Mouse (Mus musculus) midbrain, postnatal 0 days (tissue): ENCODE data around the gene Bsn. TPM values are rescaled to one million over a fixed set of nuclear protein-coding genes. Genes with fewer than 3 reads are reported as not detected.

Experiments
- ATAC-seq: fragments of 200-750 bp; cut with Nextera tagmentation; 2 replicates; pipeline ENCODE4 v1.8.0; 2017; ENCODE audit warnings: moderate number of reproducible peaks, mild to moderate bottlenecking, moderate TSS enrichment, moderate library complexity; ENCODE audit not compliant: low FRiP score
- DNase-seq: peaks from one replicate; pipeline ENCODE4 v3.0.0-alpha.2; 2015; ENCODE audit warnings: low spot score
- H3K27ac ChIP-seq: fragments of 300-500 bp; sonication (generic); 2 replicates; pipeline ENCODE4 v1.5.1; 2014; ENCODE audit warnings: low read depth, mild to moderate bottlenecking, low read length, mixed read lengths
- H3K27me3 ChIP-seq: fragments of 300-500 bp; sonication (generic); 2 replicates; pipeline ENCODE4 v1.6.1; 2014; ENCODE audit warnings: low read length, control low read depth, mixed read lengths; ENCODE audit not compliant: insufficient read depth
- H3K36me3 ChIP-seq: fragments of 300-500 bp; sonication (generic); 2 replicates; pipeline ENCODE4 v1.6.1; 2014; ENCODE audit warnings: low read length, control low read depth, mixed read lengths; ENCODE audit not compliant: insufficient read depth
- H3K4me1 ChIP-seq: fragments of 300-500 bp; sonication (generic); 2 replicates; pipeline ENCODE4 v1.6.1; 2014; ENCODE audit warnings: mild to moderate bottlenecking, control low read depth, antibody characterized with exemption, low read length, mixed read lengths; ENCODE audit not compliant: insufficient read depth
- H3K4me2 ChIP-seq: fragments of 300-500 bp; sonication (generic); 2 replicates; pipeline ENCODE4 v1.6.1; 2014; ENCODE audit warnings: low read depth, mild to moderate bottlenecking, low read length, mixed read lengths; ENCODE audit not compliant: poor library complexity, severe bottlenecking
- H3K4me3 ChIP-seq: fragments of 300-500 bp; sonication (generic); 2 replicates; pipeline ENCODE4 v1.5.1; 2014; ENCODE audit warnings: low read depth, mild to moderate bottlenecking, low read length, moderate library complexity
- H3K9ac ChIP-seq: fragments of 300-500 bp; sonication (generic); replicated peaks from 2 replicates; pipeline ENCODE4 v1.6.1; 2014; ENCODE audit warnings: mild to moderate bottlenecking, low read length, moderate library complexity, mixed read lengths; ENCODE audit not compliant: poor library complexity, severe bottlenecking
- H3K9me3 ChIP-seq: fragments of 300-500 bp; sonication (generic); 2 replicates; pipeline ENCODE4 v1.6.1; 2016; ENCODE audit warnings: low read length, control low read depth
- CTCF ChIP-seq: IDR thresholded peaks from 2 replicates; pipeline ENCODE4 v1.5.1; 2016; ENCODE audit warnings: antibody characterized with exemption, mild to moderate bottlenecking
- WGBS: fragments of 180-500 bp; shearing (Covaris S2); extraction: QIAGEN DNeasy Blood & Tissue Kit; methylation state at CpG from one replicate; pipeline ENCODE4 v1.1.7; 2014; 5-methylcytosine and 5-hydroxymethylcytosine counted together
- microRNA-seq: library from miRNA; unstranded; fragments of <30 nt; microRNA quantifications from one replicate; pipeline ENCODE4, GENCODE M21; 2016; ENCODE audit warnings: borderline number of aligned reads
- polyA plus RNA-seq: library from polyadenylated mRNA; unstranded; fragments of >200 nt; fragmentation: Nextera tagmentation; extraction: Ambion mirVana; gene quantifications from 2 replicates; pipeline ENCODE4 v1.2.1, GENCODE M21; 2015
- total RNA-seq: library from RNA; depleted of rRNA; stranded (reverse); fragments of >200 nt; gene quantifications from 2 replicates; pipeline ENCODE4 v1.2.3, GENCODE M21; 2014; rRNA removed

Bsn gene
- total and polyA plus RNA-seq, 2 experiments from 2014 or later, result 7.7 to 60.6 TPM

DNA sequence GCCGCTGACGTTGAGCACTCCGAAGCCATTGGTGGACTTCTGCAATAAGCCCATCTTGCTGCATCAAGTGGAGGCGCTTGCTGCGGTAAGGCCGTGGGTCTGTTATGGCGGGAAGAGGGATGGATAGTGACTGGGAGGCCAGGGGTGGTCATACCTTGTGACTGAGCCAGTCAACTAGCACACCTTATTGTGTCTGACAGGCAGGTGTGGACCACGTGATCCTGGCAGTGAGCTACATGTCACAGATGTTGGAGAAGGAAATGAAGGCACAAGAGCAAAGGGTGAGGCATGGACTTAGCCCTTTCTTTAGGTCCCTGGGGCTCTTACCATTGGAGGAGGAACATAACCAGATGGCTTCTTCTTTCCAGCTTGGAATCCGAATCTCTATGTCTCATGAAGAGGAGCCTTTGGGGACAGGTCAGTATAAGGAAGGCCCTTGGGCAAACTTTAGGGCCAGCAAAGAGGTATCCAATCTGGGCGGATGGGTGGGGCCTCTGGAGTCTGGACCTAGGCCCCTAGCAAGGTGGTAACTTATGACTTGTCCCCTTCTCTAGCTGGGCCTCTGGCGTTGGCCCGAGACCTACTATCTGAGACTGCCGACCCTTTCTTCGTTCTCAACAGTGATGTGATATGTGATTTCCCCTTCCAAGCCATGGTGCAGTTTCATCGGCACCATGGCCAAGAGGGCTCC is 140.5 kb downstream of the Bsn start:
- H3K9ac ChIP-seq, result peak overlapping the region; percentile 74
- ATAC-seq (peak; percentile 32), DNase-seq (no peak)
- WGBS, result 43% methylated on average over 15 of the region's 15 CpGs
- peaks cover 44% of the 10 kb centered on the region for H3K36me3 ChIP-seq
- peak overlapping the region; percentile 95 for H3K4me2 ChIP-seq
- H3K27me3 ChIP-seq, result no peaks in the 10 kb centered on the region
- no peak for TF ChIP-seq CTCF
- peaks cover 7% of the 10 kb centered on the region; the same call in 1 of the 2 replicates for H3K4me1 ChIP-seq
- peak overlapping the region; percentile 71 for H3K27ac ChIP-seq
- peak overlapping the region; percentile 70 for H3K4me3 ChIP-seq
- no peaks in the 10 kb centered on the region for H3K9me3 ChIP-seq

DNA sequence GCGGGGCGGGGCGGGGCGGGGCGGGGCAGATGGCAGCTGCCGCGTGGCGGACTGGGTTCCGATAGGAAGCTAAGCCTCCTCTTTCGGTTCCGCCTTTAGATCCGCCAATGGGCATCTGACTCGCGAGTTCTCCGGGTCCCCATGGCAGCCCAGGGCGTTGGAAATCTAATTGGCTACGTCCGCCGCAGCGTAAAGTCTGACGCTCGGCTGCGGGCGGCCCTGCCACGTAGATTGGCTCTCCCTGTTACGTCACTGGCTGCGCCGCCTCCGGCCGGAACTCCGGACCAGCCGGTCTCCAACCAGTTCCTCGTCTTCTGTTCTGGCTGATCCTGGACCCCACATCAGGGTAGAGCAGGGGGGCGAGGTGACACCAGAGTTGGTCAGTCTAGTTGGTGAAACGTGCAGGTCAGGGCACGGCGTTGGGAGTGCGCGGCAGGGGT is 141.1 kb downstream of the Bsn start, which contains the start of gene Gmppb:
Gmppb (plus strand) TSS at position 227 of the 440 bp plus-strand sequence.
- Histone ChIP-seq H3K27ac (peak within 1 kb of the TSS; percentile 71), H3K9ac (peak within 1 kb of the TSS; percentile 74), H3K4me3 (peak within 1 kb of the TSS; percentile 70), H3K4me1 (peaks cover 7% of the 10 kb centered on the region; the same call in 1 of the 2 replicates), H3K27me3 (no peaks in the 10 kb centered on the region), H3K4me2 (peak within 1 kb of the TSS; percentile 95), H3K9me3 (no peaks in the 10 kb centered on the region), H3K36me3 (peaks cover 40% of the 10 kb centered on the region)
- no peak for TF ChIP-seq CTCF
- peak; percentile 90 for ATAC-seq
- under 1% methylated on average over 39 of the region's 39 CpGs for WGBS
- peak; percentile 98 for DNase-seq

DNA sequence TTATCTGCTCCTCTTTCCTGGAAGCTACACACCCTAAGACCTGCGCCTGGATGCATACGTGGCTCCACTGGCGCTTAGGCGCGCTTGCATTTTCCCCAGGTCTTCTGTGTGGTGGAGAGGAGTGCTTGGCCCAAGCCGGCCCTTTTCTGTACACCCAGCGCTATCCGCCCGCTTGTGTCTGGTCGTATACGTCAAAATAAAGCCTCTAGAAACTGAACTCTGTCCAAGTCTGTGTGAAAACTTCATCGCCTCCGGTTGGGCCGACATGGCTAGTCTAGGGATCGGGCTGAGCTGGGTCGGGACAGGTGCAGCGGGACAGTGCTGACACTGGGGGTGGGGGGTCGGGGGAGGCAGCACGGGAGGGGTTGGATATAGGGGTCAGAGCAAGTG is 141.6 kb downstream of the Bsn start:
- H3K9me3 ChIP-seq, result no peaks in the 10 kb centered on the region
- peaks cover 7% of the 10 kb centered on the region; the same call in 1 of the 2 replicates for H3K4me1 ChIP-seq
- peak overlapping the region; percentile 95 for H3K4me2 ChIP-seq
- peaks cover 37% of the 10 kb centered on the region for H3K36me3 ChIP-seq
- TF ChIP-seq CTCF, result no peak
- ATAC-seq, result peak; percentile 44; the same call in 1 of the 2 replicates
- WGBS, result 1% methylated on average over 19 of the region's 19 CpGs
- H3K4me3 ChIP-seq, result peak overlapping the region; percentile 70
- H3K27me3 ChIP-seq, result no peaks in the 10 kb centered on the region
- DNase-seq, result no peak
- H3K9ac ChIP-seq, result peak overlapping the region; percentile 74
- no peak overlapping the region for H3K27ac ChIP-seq

DNA sequence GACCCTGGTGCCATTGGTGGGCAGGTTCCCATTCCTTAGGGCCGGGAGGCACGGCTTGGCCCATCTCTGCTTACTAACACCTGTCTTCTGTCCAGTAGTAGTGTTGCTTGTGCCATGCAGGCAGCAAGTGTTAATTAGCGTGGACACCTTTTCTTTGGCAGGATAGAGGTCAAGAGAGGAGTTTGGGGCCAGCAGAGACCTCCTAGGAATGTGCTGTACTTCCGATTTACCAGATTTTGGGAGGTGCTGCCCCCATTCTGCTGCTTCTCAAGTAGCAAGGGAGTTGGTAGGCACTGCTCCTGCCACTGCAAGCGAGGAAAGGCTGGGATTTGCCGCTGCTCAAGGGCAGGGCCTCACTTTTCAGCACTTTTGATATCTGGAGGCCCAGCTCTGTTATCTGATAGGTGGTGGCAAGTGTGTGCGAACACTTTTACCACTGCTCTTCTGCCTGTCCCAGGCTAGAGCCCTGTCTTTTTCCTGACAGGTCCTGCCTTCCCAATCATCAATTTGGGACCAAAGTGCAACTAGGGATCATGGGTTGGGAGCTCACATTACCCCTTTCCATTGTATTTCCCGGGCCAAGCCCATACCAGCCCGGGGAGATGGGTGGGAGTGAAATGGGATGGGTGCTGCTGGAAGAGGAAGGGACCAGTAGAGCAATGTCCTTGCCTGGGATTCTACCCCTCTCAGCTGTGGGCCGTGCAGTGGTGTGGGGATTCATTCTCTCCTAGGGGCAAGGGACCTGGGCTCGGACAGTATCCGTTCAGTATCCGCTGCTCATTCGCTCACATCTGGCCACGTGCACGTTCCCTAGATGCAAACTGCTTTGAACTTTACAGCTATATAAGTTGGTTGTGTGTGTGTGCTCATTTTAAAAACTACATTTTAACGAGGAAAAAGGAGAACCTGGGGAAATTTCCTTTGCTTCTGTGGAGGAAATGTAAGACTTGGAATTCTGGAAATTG is 142.3 kb downstream of the Bsn start:
- no peak for DNase-seq
- TF ChIP-seq CTCF, result no peak
- Histone ChIP-seq H3K36me3 (peaks cover 42% of the 10 kb centered on the region), H3K4me3 (peak overlapping the region; percentile 70; the same call in 1 of the 2 replicates), H3K27me3 (no peaks in the 10 kb centered on the region), H3K27ac (no peak overlapping the region), H3K9ac (peak overlapping the region; percentile 74; the same call in 1 of the 2 replicates), H3K4me2 (peak overlapping the region; percentile 95), H3K9me3 (no peaks in the 10 kb centered on the region), H3K4me1 (peaks cover 7% of the 10 kb centered on the region; the same call in 1 of the 2 replicates)
- 48% methylated on average over 17 of the region's 17 CpGs for WGBS
- no peak for ATAC-seq

DNA sequence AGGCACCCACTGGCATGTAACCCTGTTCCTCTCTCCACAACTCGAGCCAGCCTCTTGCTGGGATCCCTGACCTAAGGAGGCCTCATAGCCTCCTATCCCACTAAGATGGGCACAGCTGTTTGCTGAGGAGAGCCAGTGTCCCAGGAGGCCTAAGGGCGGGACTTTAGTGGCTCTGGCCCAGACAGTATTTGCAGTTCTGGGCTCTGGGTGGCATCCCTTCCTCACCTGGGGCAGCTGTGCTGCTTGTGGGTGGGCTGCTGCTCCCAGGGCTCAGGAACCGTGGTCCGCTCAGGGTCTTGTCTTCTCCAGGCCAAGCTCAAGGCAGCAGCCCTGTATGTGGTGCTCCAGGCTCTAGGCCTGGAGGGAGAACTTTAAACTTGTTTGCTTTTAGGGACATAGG is 143.6 kb downstream of the Bsn start:
- TF ChIP-seq CTCF, result no peak
- no peak for ATAC-seq
- 94% methylated on average over 4 of the region's 4 CpGs for WGBS
- H3K27me3 ChIP-seq, result no peaks in the 10 kb centered on the region
- H3K36me3 ChIP-seq, result peaks cover 50% of the 10 kb centered on the region
- no peak for DNase-seq
- H3K4me3 ChIP-seq, result no peak overlapping the region
- H3K27ac ChIP-seq, result no peak overlapping the region
- H3K4me1 ChIP-seq, result peaks cover 7% of the 10 kb centered on the region; the same call in 1 of the 2 replicates
- no peak overlapping the region for H3K4me2 ChIP-seq
- no peak overlapping the region for H3K9ac ChIP-seq
- no peaks in the 10 kb centered on the region for H3K9me3 ChIP-seq

Small RNAs within 50 kb of the gene (microRNA-seq; reads per million reads assigned to microRNA genes)
- gene Gm47303, result not detected
- not detected for gene Mir7088

Other genes starting within 250 kb of the Bsn start
- 9.0 and 11.4 TPM in 2 replicates for gene Traip, start 240.2 kb downstream of the Bsn start, total RNA-seq
- gene Traip, start 240.2 kb downstream of the Bsn start, polyA plus RNA-seq, result 11.6 and 12.0 TPM in 2 replicates
- gene Uba7, start 214.9 kb downstream of the Bsn start, total RNA-seq, result 1.9 and 4.2 TPM in 2 replicates
- 5.0 and 5.7 TPM in 2 replicates for gene Uba7, start 214.9 kb downstream of the Bsn start, polyA plus RNA-seq
- gene Gm20661, start 207.3 kb downstream of the Bsn start, total RNA-seq, result 0.55 TPM in 1 of 2 replicates, not detected in the other
- 0.33 and 0.48 TPM in 2 replicates for gene Gm20661, start 207.3 kb downstream of the Bsn start, polyA plus RNA-seq
- 12.3 and 14.8 TPM in 2 replicates for gene Inka1, start 204.5 kb downstream of the Bsn start, total RNA-seq
- 16.2 and 18.1 TPM in 2 replicates for gene Inka1, start 204.5 kb downstream of the Bsn start, polyA plus RNA-seq
- 0.42 and 5.6 TPM in 2 replicates for gene Cdhr4, start 197.9 kb downstream of the Bsn start, total RNA-seq
- 0.59 and 1.1 TPM in 2 replicates for gene Cdhr4, start 197.9 kb downstream of the Bsn start, polyA plus RNA-seq
- 3.6 TPM in 1 of 2 replicates, not detected in the other for gene Gm20662, start 194.0 kb downstream of the Bsn start, total RNA-seq
- 0.31 TPM in 1 of 2 replicates, not detected in the other for gene Gm20662, start 194.0 kb downstream of the Bsn start, polyA plus RNA-seq
- gene Ip6k1, start 187.9 kb downstream of the Bsn start, total RNA-seq, result 249 and 272 TPM in 2 replicates
- 90.5 and 94.1 TPM in 2 replicates for gene Ip6k1, start 187.9 kb downstream of the Bsn start, polyA plus RNA-seq
- gene Gmppb, start 141.1 kb downstream of the Bsn start, total RNA-seq, result 13.4 and 18.7 TPM in 2 replicates
- gene Gmppb, start 141.1 kb downstream of the Bsn start, polyA plus RNA-seq, result 14.9 and 17.8 TPM in 2 replicates
- 2.5 and 3.7 TPM in 2 replicates for gene Amigo3, start 137.2 kb downstream of the Bsn start, total RNA-seq
- gene Amigo3, start 137.2 kb downstream of the Bsn start, polyA plus RNA-seq, result 1.4 and 1.6 TPM in 2 replicates
- 0.14 TPM in 1 of 2 replicates, not detected in the other for gene Mst1, start 109.9 kb downstream of the Bsn start, total RNA-seq
- not detected in 2 replicates for gene Mst1, start 109.9 kb downstream of the Bsn start, polyA plus RNA-seq
- gene Rnf123, start 107.0 kb downstream of the Bsn start, total RNA-seq, result 46.3 and 60.6 TPM in 2 replicates
- gene Rnf123, start 107.0 kb downstream of the Bsn start, polyA plus RNA-seq, result 44.1 and 49.1 TPM in 2 replicates
- gene Apeh, start 95.8 kb downstream of the Bsn start, total RNA-seq, result 32.3 and 45.1 TPM in 2 replicates
- gene Apeh, start 95.8 kb downstream of the Bsn start, polyA plus RNA-seq, result 38.3 and 42.7 TPM in 2 replicates
- 126 and 141 TPM in 2 replicates for gene Dag1, start 73.6 kb upstream of the Bsn start, total RNA-seq
- 78.7 and 79.7 TPM in 2 replicates for gene Dag1, start 73.6 kb upstream of the Bsn start, polyA plus RNA-seq
- 80.7 and 107 TPM in 2 replicates for gene Nicn1, start 100.0 kb upstream of the Bsn start, total RNA-seq
- gene Nicn1, start 100.0 kb upstream of the Bsn start, polyA plus RNA-seq, result 122 and 142 TPM in 2 replicates
- gene Amt, start 106.5 kb upstream of the Bsn start, total RNA-seq, result 27.7 and 30.2 TPM in 2 replicates
- gene Amt, start 106.5 kb upstream of the Bsn start, polyA plus RNA-seq, result 28.1 and 30.9 TPM in 2 replicates
- 120 and 124 TPM in 2 replicates for gene Rhoa, start 115.7 kb upstream of the Bsn start, total RNA-seq
- 242 and 252 TPM in 2 replicates for gene Rhoa, start 115.7 kb upstream of the Bsn start, polyA plus RNA-seq
- gene Tcta, start 115.8 kb upstream of the Bsn start, total RNA-seq, result 59.8 and 61.2 TPM in 2 replicates
- gene Tcta, start 115.8 kb upstream of the Bsn start, polyA plus RNA-seq, result 76.3 and 79.8 TPM in 2 replicates
- gene Gpx1, start 148.5 kb upstream of the Bsn start, total RNA-seq, result 225 and 226 TPM in 2 replicates
- gene Gpx1, start 148.5 kb upstream of the Bsn start, polyA plus RNA-seq, result 430 and 447 TPM in 2 replicates
- 114 and 132 TPM in 2 replicates for gene Usp4, start 157.5 kb upstream of the Bsn start, total RNA-seq
- 102 and 106 TPM in 2 replicates for gene Usp4, start 157.5 kb upstream of the Bsn start, polyA plus RNA-seq
- gene 1700102P08Rik, start 202.4 kb upstream of the Bsn start, total RNA-seq, result 2.1 and 3.0 TPM in 2 replicates
- gene 1700102P08Rik, start 202.4 kb upstream of the Bsn start, polyA plus RNA-seq, result 0.99 and 1.4 TPM in 2 replicates
- 1.5 and 2.0 TPM in 2 replicates for gene Ccdc36, start 238.1 kb upstream of the Bsn start, total RNA-seq
- 1.9 TPM in 2 replicates for gene Ccdc36, start 238.1 kb upstream of the Bsn start, polyA plus RNA-seq
- gene BC048562, start 246.1 kb upstream of the Bsn start, total RNA-seq, result not detected in 2 replicates
- not detected in 2 replicates for gene BC048562, start 246.1 kb upstream of the Bsn start, polyA plus RNA-seq